Mouse (Mus musculus): ENCODE results near the gene Prr7. TPM values are rescaled to one million over a fixed set of nuclear protein-coding genes. Genes with fewer than 3 reads are reported as not detected.

The Prr7 gene
- polyA plus RNA-seq, 1 experiment from 2014 or later = 0.30 TPM

DNA sequence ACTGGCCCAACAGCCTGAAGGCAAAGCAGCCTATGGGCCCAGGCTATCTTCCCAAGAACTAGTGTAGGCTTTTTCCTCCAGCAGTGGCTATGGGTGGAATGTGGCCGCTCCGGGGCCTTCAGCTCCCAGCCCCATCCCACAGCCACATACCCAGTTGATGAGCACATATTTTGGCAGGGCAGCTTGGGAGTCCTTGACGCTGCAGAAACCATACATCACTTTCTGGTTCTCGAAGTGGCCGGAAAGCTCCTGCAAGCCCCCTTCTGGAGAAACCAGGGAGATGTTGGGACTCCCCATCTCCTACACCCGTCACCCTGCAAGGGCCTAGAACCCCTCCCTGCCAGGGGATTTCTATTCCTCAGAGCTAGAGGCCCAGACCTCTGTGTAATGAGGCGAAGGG is 18.5 kb downstream of the Prr7 start:
- no peaks in the 10 kb centered on the region for H3K9me3 ChIP-seq (ENCODE audit: control insufficient read depth, low read length)
- H3K4me2 ChIP-seq (ENCODE audit: low read length) = no peak overlapping the region
- H3K27ac ChIP-seq (replicated peaks in 1 of 2; ENCODE audit: control insufficient read depth in 1 of 2, insufficient read depth in 1 of 2, low read depth in 2 of 2, low read length in 2 of 2) = peak overlapping the region; percentile 44 to 50; a peak in 2 of 4 replicates
- H3K36me3 ChIP-seq (ENCODE audit: control insufficient read depth, insufficient read depth, low read length) = peaks cover 43% of the 10 kb centered on the region
- H3K9ac ChIP-seq (ENCODE audit: low read length) = no peak overlapping the region
- no peak overlapping the region for H3K4me3 ChIP-seq (ENCODE audit: control insufficient read depth in 1 of 2, insufficient read depth in 1 of 2, low read depth in 1 of 2, low read length in 2 of 2)
- peaks cover 25 to 42% of the 10 kb centered on the region in 2 experiments; a peak in 3 of 4 replicates for H3K4me1 ChIP-seq (ENCODE audit: control insufficient read depth in 2 of 2, insufficient read depth in 2 of 2, low read length in 2 of 2)
- WGBS = 52% methylated on average over 7 of the region's 7 CpGs
- H3K27me3 ChIP-seq (ENCODE audit: control insufficient read depth, insufficient read depth, low read length) = peaks cover 52% of the 10 kb centered on the region
- ATAC-seq (ENCODE audit: insufficient number of reproducible peaks, insufficient read depth, low FRiP score, low read depth) = no peak

DNA sequence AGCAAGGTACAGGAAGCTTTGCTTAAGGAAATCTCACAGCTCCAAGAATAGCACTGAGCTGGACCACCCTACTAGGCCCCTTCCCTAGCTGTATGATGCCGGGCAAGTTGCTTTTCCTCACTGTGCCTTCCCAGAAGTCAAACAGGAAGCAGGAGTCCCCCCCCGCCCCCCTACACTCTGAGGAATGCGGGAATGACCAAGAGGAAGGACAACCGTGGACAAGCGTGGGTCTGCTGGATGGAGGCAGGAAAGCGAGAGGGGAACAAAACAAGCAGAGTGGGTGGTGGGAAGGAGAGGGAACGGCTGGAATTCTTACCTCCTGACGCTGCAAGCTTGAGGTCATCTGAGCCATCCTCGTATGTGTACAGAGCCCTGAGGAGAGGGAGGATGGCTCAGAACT is 19.0 kb downstream of the Prr7 start:
- H3K4me2 ChIP-seq (ENCODE audit: low read length) = 0 out of 2 replicates have a peak overlapping the region, but pooled peaks have one; percentile 18
- peaks cover 40% of the 10 kb centered on the region for H3K36me3 ChIP-seq (ENCODE audit: control insufficient read depth, insufficient read depth, low read length)
- H3K9ac ChIP-seq (ENCODE audit: low read length) = no peak overlapping the region
- 33% methylated on average over 9 of the region's 9 CpGs for WGBS
- no peaks in the 10 kb centered on the region for H3K9me3 ChIP-seq (ENCODE audit: control insufficient read depth, low read length)
- H3K27ac ChIP-seq (replicated peaks in 1 of 2; ENCODE audit: control insufficient read depth in 1 of 2, insufficient read depth in 1 of 2, low read depth in 2 of 2, low read length in 2 of 2) = peak overlapping the region; percentile 44 to 50; a peak in 1 of 4 replicates
- H3K4me1 ChIP-seq (ENCODE audit: control insufficient read depth in 2 of 2, insufficient read depth in 2 of 2, low read length in 2 of 2) = peaks cover 25 to 43% of the 10 kb centered on the region in 2 experiments; a peak in 3 of 4 replicates
- no peak for ATAC-seq (ENCODE audit: insufficient number of reproducible peaks, insufficient read depth, low FRiP score, low read depth)
- H3K4me3 ChIP-seq (ENCODE audit: control insufficient read depth in 1 of 2, insufficient read depth in 1 of 2, low read depth in 1 of 2, low read length in 2 of 2) = no peak overlapping the region
- H3K27me3 ChIP-seq (ENCODE audit: control insufficient read depth, insufficient read depth, low read length) = peaks cover 51% of the 10 kb centered on the region

DNA sequence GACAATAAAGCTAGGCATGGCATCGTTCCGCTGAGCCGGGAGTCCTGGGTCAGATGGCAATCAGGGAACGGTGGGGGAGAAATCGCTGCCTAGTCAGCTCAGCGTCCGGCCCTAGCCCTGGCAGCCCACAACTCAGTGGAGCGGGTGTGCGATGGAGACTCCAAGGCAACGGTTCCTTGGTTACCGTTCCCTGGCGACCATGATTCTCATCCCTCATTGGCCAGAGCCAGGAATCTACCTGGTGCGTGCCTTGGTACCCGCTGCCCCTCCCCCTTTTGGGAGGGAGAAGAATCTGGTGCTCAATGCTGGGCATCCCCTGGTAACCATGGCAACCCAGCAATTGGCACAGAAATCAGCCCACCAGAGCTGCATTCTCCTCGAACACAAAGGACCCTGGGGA is 19.5 kb downstream of the Prr7 start:
- Histone ChIP-seq H3K27ac (replicated peaks in 1 of 2; ENCODE audit: control insufficient read depth in 1 of 2, insufficient read depth in 1 of 2, low read depth in 2 of 2, low read length in 2 of 2) (0 out of 4 replicates have a peak overlapping the region, but pooled peaks of 1 of the 2 experiments have one; percentile 50), H3K36me3 (ENCODE audit: control insufficient read depth, insufficient read depth, low read length) (peaks cover 40% of the 10 kb centered on the region), H3K27me3 (ENCODE audit: control insufficient read depth, insufficient read depth, low read length) (peaks cover 56% of the 10 kb centered on the region), H3K4me3 (ENCODE audit: control insufficient read depth in 1 of 2, insufficient read depth in 1 of 2, low read depth in 1 of 2, low read length in 2 of 2) (no peak overlapping the region), H3K9me3 (ENCODE audit: control insufficient read depth, low read length) (no peaks in the 10 kb centered on the region), H3K9ac (ENCODE audit: low read length) (no peak overlapping the region), H3K4me1 (ENCODE audit: control insufficient read depth in 2 of 2, insufficient read depth in 2 of 2, low read length in 2 of 2) (peaks cover 25 to 46% of the 10 kb centered on the region in 2 experiments; a peak in 3 of 4 replicates), H3K4me2 (ENCODE audit: low read length) (0 out of 2 replicates have a peak overlapping the region, but pooled peaks have one; percentile 18)
- ATAC-seq (ENCODE audit: insufficient number of reproducible peaks, insufficient read depth, low FRiP score, low read depth) = no peak
- WGBS = 64% methylated on average over 15 of the region's 15 CpGs

DNA sequence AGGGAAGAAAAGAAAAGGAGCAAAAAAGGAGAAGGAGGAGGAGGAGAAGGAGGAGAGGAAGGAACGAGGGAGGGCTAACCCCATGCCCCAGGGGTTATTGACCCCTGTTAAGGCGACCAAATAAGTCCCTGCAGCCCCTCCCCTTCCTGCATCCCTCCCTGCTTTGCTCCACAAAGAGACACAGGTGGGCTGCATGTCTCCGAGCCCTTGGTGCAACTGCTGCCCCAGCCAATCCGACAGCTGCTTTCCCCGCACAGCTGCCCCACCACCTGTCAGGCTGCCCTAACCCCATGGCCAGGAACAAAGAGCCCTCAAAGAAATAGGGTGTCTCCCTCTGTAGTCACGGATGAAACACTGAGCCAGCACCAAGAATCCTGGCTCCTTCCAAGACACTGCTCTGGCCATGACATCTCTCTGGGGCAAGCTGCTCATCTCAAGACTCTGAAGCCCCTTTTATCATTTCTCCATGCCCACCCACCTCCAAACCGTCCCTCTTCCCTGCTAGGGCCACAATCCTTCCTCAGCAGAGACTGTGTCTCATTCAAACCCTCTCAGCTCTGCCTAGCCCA is 20.5 kb downstream of the Prr7 start:
- H3K9me3 ChIP-seq (ENCODE audit: control insufficient read depth, low read length) = no peaks in the 10 kb centered on the region
- WGBS = 54% methylated on average over 7 of the region's 7 CpGs
- ATAC-seq (ENCODE audit: insufficient number of reproducible peaks, insufficient read depth, low FRiP score, low read depth) = no peak
- no peak overlapping the region for H3K9ac ChIP-seq (ENCODE audit: low read length)
- no peak overlapping the region for H3K4me3 ChIP-seq (ENCODE audit: control insufficient read depth in 1 of 2, insufficient read depth in 1 of 2, low read depth in 1 of 2, low read length in 2 of 2)
- peaks cover 33% of the 10 kb centered on the region for H3K36me3 ChIP-seq (ENCODE audit: control insufficient read depth, insufficient read depth, low read length)
- no peak overlapping the region for H3K4me2 ChIP-seq (ENCODE audit: low read length)
- H3K27me3 ChIP-seq (ENCODE audit: control insufficient read depth, insufficient read depth, low read length) = peaks cover 63% of the 10 kb centered on the region
- H3K4me1 ChIP-seq (ENCODE audit: control insufficient read depth in 2 of 2, insufficient read depth in 2 of 2, low read length in 2 of 2) = peaks cover 25 to 46% of the 10 kb centered on the region in 2 experiments; a peak in 3 of 4 replicates
- H3K27ac ChIP-seq (replicated peaks in 1 of 2; ENCODE audit: control insufficient read depth in 1 of 2, insufficient read depth in 1 of 2, low read depth in 2 of 2, low read length in 2 of 2) = no peak overlapping the region

DNA sequence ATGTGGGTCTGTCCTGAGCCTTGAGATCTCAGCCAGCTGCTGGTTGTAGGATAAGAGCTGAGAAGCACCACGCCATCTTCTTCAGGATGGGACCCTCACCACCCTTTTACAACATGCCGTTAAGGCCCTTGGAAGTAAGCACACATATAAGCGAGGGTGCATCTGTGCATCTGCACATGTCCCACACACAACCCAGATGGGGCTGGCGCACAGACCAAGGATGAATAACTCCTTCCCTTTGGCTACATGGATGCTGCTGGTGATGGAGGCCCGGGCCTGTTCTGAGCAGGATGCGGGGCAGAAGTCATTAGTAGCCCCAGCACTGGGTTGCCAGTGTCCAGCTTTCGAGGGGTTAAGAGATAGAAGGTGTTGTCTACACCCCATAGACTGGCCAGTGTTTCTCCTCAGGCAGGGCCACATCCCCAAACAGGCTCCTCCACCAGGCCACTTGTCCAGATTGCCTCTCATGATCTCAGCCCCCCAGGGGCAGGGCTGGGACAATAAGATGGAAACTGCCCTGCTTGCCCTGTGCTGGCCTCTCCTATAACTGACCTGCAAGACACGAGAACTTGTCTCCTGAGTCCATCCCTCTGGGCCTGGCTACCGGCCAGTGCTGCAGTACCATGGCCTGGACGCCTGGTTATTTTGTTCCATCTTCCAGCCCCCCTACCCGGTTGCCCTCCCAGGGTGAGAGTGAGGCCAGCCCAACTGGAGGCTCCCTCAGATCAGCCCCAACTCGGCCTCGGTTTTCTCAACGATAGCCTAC is 22.1 kb downstream of the Prr7 start:
- H3K9ac ChIP-seq (ENCODE audit: low read length) = peak overlapping the region; percentile 95
- no peaks in the 10 kb centered on the region for H3K9me3 ChIP-seq (ENCODE audit: control insufficient read depth, low read length)
- H3K36me3 ChIP-seq (ENCODE audit: control insufficient read depth, insufficient read depth, low read length) = peaks cover 17% of the 10 kb centered on the region
- H3K4me3 ChIP-seq (ENCODE audit: control insufficient read depth in 1 of 2, insufficient read depth in 1 of 2, low read depth in 1 of 2, low read length in 2 of 2) = peak overlapping the region; percentile 84 to 85
- 0 out of 4 replicates have a peak overlapping the region, but pooled peaks of 1 of the 2 experiments have one; percentile 14 for H3K27ac ChIP-seq (replicated peaks in 1 of 2; ENCODE audit: control insufficient read depth in 1 of 2, insufficient read depth in 1 of 2, low read depth in 2 of 2, low read length in 2 of 2)
- peaks cover 25 to 46% of the 10 kb centered on the region in 2 experiments; a peak in 3 of 4 replicates for H3K4me1 ChIP-seq (ENCODE audit: control insufficient read depth in 2 of 2, insufficient read depth in 2 of 2, low read length in 2 of 2)
- no peak for ATAC-seq (ENCODE audit: insufficient number of reproducible peaks, insufficient read depth, low FRiP score, low read depth)
- 47% methylated on average over 14 of the region's 14 CpGs for WGBS
- peaks cover 72% of the 10 kb centered on the region for H3K27me3 ChIP-seq (ENCODE audit: control insufficient read depth, insufficient read depth, low read length)
- peak overlapping the region; percentile 89 for H3K4me2 ChIP-seq (ENCODE audit: low read length)

DNA sequence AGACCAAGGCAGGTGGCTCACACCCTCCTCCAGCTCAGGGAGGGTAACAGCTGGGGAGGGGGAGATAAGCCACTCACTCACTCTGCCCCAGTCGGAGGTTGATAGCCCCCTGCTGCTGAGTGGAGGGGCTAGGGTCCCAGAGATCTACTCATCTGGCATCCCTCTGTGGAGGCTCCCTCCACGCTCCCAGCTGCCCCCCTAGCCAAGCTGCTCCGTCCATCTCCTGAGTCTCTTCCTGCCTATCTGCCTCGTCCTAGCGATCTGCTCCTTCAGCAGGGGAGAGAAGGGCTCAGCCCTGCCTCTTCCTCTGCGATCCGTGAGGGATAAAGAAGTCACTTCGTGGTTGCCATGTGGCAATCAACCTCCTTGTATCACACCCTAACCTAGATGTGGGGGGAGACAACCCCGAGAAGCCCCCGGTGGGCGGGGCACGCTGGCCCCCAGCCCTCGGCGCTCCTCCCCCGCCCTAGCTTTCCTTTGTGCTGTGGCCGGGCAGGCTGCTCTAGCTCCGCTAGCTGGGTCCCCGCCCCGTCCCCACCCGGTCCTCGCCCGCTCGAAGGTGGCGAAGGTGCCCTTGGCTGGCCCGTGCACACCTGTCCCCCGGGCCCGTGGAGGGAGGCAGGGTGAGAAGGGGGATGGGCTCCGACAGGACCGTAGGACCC is 23.0 kb downstream of the Prr7 start:
- WGBS = under 1% methylated on average over 26 of the region's 29 CpGs
- H3K4me2 ChIP-seq (ENCODE audit: low read length) = peak overlapping the region; percentile 89

More for the DNA sequence above, 23.0 kb downstream of the Prr7 start:
- H3K27ac ChIP-seq (replicated peaks in 1 of 2; ENCODE audit: control insufficient read depth in 1 of 2, insufficient read depth in 1 of 2, low read depth in 2 of 2, low read length in 2 of 2) = peak overlapping the region; percentile 55 to 83
- peaks cover 75% of the 10 kb centered on the region for H3K27me3 ChIP-seq (ENCODE audit: control insufficient read depth, insufficient read depth, low read length)
- peak overlapping the region; percentile 84 to 85 for H3K4me3 ChIP-seq (ENCODE audit: control insufficient read depth in 1 of 2, insufficient read depth in 1 of 2, low read depth in 1 of 2, low read length in 2 of 2)
- peaks cover 9% of the 10 kb centered on the region for H3K36me3 ChIP-seq (ENCODE audit: control insufficient read depth, insufficient read depth, low read length)
- ATAC-seq (ENCODE audit: insufficient number of reproducible peaks, insufficient read depth, low FRiP score, low read depth) = 0 out of 2 replicates have a peak, but pooled peaks have one; percentile 32
- no peaks in the 10 kb centered on the region for H3K9me3 ChIP-seq (ENCODE audit: control insufficient read depth, low read length)
- peaks cover 25 to 44% of the 10 kb centered on the region in 2 experiments; a peak in 3 of 4 replicates for H3K4me1 ChIP-seq (ENCODE audit: control insufficient read depth in 2 of 2, insufficient read depth in 2 of 2, low read length in 2 of 2)
- H3K9ac ChIP-seq (ENCODE audit: low read length) = peak overlapping the region; percentile 95
